Mouse (Mus musculus) heart, adult 2 months (tissue): ENCODE measurements at regions not wholly inside any gene's neighbourhood (a gene's known extent, or its start where the extent isn't known, plus 50 kb on each side); places are given as distances from the start of the nearest gene placed in this dataset.

Experiments
- DNase-seq, 2 experiments: peaks; one replicate each; pipeline ENCODE4 v3.0.0; 2021
- H3K27ac ChIP-seq: fragments of 200-600 bp; 2 replicates; pipeline ENCODE4 v1.8.1; 2022
- H3K27me3 ChIP-seq: fragments of 200-500 bp; 2 replicates; pipeline ENCODE4 v1.6.1; 2012; ENCODE audit warnings: mild to moderate bottlenecking, low read length, inconsistent platforms, mixed read lengths; ENCODE audit not compliant: control insufficient read depth, insufficient read depth
- H3K36me3 ChIP-seq: fragments of 200-500 bp; 2 replicates; pipeline ENCODE4 v1.6.1; 2012; ENCODE audit warnings: low read length, inconsistent platforms; ENCODE audit not compliant: control insufficient read depth, insufficient read depth
- H3K4me1 ChIP-seq: fragments of 200-500 bp; 2 replicates; pipeline ENCODE4 v1.6.1; 2011; ENCODE audit warnings: low read length; ENCODE audit not compliant: control insufficient read depth, insufficient read depth
- H3K4me3 ChIP-seq: fragments of 200-600 bp; 2 replicates; pipeline ENCODE4 v1.8.1; 2022
- H3K79me2 ChIP-seq: fragments of 200-500 bp; replicated peaks from 2 replicates; pipeline ENCODE4 v1.6.1; 2012; ENCODE audit warnings: mild to moderate bottlenecking, inconsistent platforms, low read length, moderate library complexity, mixed read lengths; ENCODE audit not compliant: control insufficient read depth, insufficient read depth
- H3K9ac ChIP-seq: fragments of 200-500 bp; 2 replicates; pipeline ENCODE4 v1.6.1; 2012; ENCODE audit warnings: low read depth, mild to moderate bottlenecking, control low read depth, inconsistent platforms, low read length, mixed read lengths
- CTCF ChIP-seq: fragments of 200-600 bp; IDR thresholded peaks from 2 replicates; pipeline ENCODE4 v1.8.1; 2022; ENCODE audit warnings: antibody characterized with exemption, mild to moderate bottlenecking, moderate library complexity
- EP300 ChIP-seq: fragments of 200-500 bp; IDR thresholded peaks from 2 replicates; pipeline ENCODE4 v1.6.1; 2011; ENCODE audit warnings: low read depth, low read length, control low read depth; ENCODE audit not compliant: insufficient read depth
- POLR2A ChIP-seq: fragments of 200-500 bp; IDR thresholded peaks from 2 replicates; pipeline ENCODE4 v1.6.1; 2011; ENCODE audit warnings: mild to moderate bottlenecking, low read depth, low read length, control low read depth; ENCODE audit not compliant: insufficient read depth
- WGBS: fragments of 180-500 bp; shearing (Covaris S2); methylation state at CpG from one replicate; pipeline ENCODE4 v1.1.7; 2018; 5-methylcytosine and 5-hydroxymethylcytosine counted together
- intact Hi-C: fragments of 180-260 bp; cut with DNase I; formaldehyde crosslinking; loops from one replicate; pipeline ENCODE4 v1.15.1; 2025

DNA sequence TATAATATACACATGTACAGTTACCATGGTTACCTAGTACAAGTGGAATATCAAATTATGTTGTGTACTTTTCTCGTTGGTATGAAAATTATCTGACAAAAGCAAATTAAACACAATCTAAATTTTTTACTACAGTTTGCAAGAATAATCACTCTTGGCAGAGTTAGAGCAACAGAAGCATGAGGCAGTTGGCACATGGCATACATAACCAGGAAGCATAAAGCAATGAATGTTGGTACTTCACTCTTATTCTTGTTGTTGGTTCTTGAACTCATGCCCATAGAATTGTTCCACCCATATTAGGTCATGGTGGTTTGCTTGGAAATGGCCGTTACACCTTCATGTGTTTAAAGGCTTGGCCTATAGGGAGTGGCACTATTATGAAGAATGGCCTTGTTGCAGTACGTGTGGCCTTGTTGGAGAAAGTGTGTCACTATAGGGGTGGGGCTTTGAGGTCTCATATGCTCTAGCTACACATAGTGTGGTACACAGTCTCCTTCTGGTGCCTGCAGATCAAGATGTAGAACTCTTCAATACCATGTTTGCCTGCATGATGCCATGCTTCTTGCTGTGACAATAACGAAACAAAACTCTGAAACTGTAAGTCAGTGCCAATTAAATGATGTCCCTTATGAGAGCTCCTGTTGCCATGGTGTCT lies 50.4 kb upstream of the Sema3d start:
- Histone ChIP-seq H3K9ac (no peak overlapping the region), H3K36me3 (no peaks in the 10 kb centered on the region), H3K4me1 (no peaks in the 10 kb centered on the region), H3K79me2 (no peaks in the 10 kb centered on the region), H3K27me3 (no peaks in the 10 kb centered on the region), H3K27ac (no peak overlapping the region), H3K4me3 (no peak overlapping the region)
- 77% methylated on average over 4 of the region's 4 CpGs for WGBS
- TF ChIP-seq EP300 (no peak), POLR2A (no peak), CTCF (no peak)
- no peak for DNase-seq
- intact Hi-C loops = no loop called here
